Mouse (Mus musculus): ENCODE measurements at regions not wholly inside any gene's neighbourhood (a gene's known extent, or its start where the extent isn't known, plus 50 kb on each side); places are given as distances from the start of the nearest gene placed in this dataset.

DNA sequence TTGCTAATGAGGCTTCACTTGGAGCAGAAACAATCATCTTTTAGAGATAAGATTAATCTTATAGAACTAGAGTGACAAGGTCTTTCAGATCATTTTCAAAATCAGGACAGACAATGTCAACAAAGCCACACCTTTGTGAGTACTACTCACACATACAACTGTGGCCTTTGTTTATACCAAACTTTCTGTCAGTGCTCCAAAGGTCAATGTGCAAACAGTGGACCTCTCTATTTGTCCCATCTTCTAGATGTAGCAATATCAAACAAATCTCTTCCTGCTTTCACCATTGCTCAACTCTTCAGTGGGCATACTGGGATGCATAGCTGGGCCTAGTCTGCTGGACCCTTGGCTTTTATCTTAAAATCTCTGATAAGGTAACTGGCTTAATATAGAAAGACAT, 300.9 kb upstream of the Egfl6 start:
- Histone ChIP-seq H3K27me3 (ENCODE audit: insufficient read depth, low read length) (no peaks in the 10 kb centered on the region), H3K4me3 (replicated peaks; ENCODE audit: low read length) (no peak overlapping the region), H3K4me1 (replicated peaks; ENCODE audit: low read depth, low read length) (no peaks in the 10 kb centered on the region), H3K36me3 (ENCODE audit: insufficient read depth, low read length) (no peaks in the 10 kb centered on the region), H3K9me3 (ENCODE audit: low read length) (no peaks in the 10 kb centered on the region)
- TF ChIP-seq CTCF (conservative IDR thresholded peaks at IDR 0.05; ENCODE audit: low read length) (no peak), NANOG (IDR thresholded peaks at IDR 0.05; ENCODE audit: borderline replicate concordance, low read length) (no peak), POU5F1 (IDR thresholded peaks at IDR 0.05; ENCODE audit: borderline replicate concordance, low read length) (no peak)

- Histone ChIP-seq H3K9me3 (ENCODE audit: low read length) (no peaks in the 10 kb centered on the region), H3K4me3 (replicated peaks; ENCODE audit: low read length) (no peak overlapping the region), H3K4me1 (replicated peaks; ENCODE audit: low read depth, low read length) (no peaks in the 10 kb centered on the region), H3K36me3 (ENCODE audit: insufficient read depth, low read length) (no peaks in the 10 kb centered on the region), H3K27me3 (ENCODE audit: insufficient read depth, low read length) (no peaks in the 10 kb centered on the region)
- TF ChIP-seq NANOG (IDR thresholded peaks at IDR 0.05; ENCODE audit: borderline replicate concordance, low read length) (no peak), CTCF (conservative IDR thresholded peaks at IDR 0.05; ENCODE audit: low read length) (no peak), POU5F1 (IDR thresholded peaks at IDR 0.05; ENCODE audit: borderline replicate concordance, low read length) (no peak)
Observed at GRCm38 (mm10) chrX:166869515-166869914, 284.0 kb upstream of the Egfl6 start.

- Histone ChIP-seq H3K4me1 (replicated peaks; ENCODE audit: low read depth, low read length) (no peaks in the 10 kb centered on the region), H3K9me3 (ENCODE audit: low read length) (no peaks in the 10 kb centered on the region), H3K4me3 (replicated peaks; ENCODE audit: low read length) (no peak overlapping the region), H3K27me3 (ENCODE audit: insufficient read depth, low read length) (no peaks in the 10 kb centered on the region), H3K36me3 (ENCODE audit: insufficient read depth, low read length) (no peaks in the 10 kb centered on the region)
- TF ChIP-seq POU5F1 (IDR thresholded peaks at IDR 0.05; ENCODE audit: borderline replicate concordance, low read length) = no peak
- TF ChIP-seq CTCF (conservative IDR thresholded peaks at IDR 0.05; ENCODE audit: low read length) = no peak
Observed at GRCm38 (mm10) chrX:166867692-166868091, 282.2 kb upstream of the Egfl6 start.
